Mouse (Mus musculus) MEL (cell line): ENCODE results near the gene Gm19410. TPM values are rescaled to one million over a fixed set of nuclear protein-coding genes. Genes with fewer than 3 reads are reported as not detected.

Experiments
- DNase-seq: peaks from one replicate; pipeline ENCODE4 v3.0.0; 2011; ENCODE audit warnings: low read depth, low spot score
- H3K27ac ChIP-seq: 2 replicates; pipeline ENCODE4 v1.5.1; 2012; ENCODE audit warnings: low read depth, mild to moderate bottlenecking, control low read depth, low read length, moderate library complexity; ENCODE audit not compliant: control insufficient read depth
- H3K27me3 ChIP-seq, 2 experiments: fragments of 150-350 bp in 1 of 2; sonication (generic) in 1 of 2; 2 replicates each; pipeline ENCODE4 v1.6.1; 2012; ENCODE audit warnings: low read length in 2 of 2, mild to moderate bottlenecking in 2 of 2, improper control_type of control experiment in 1 of 2, moderate library complexity in 1 of 2; ENCODE audit not compliant: insufficient read depth in 2 of 2, control insufficient read depth in 1 of 2
- H3K36me3 ChIP-seq, 2 experiments: 2 replicates each; pipeline ENCODE4 v1.6.1; 2012 to 2014; ENCODE audit warnings: low read length in 2 of 2, improper control_type of control experiment in 1 of 2, inconsistent platforms in 1 of 2, mild to moderate bottlenecking in 1 of 2; ENCODE audit not compliant: insufficient read depth in 2 of 2, control insufficient read depth in 1 of 2
- H3K4me1 ChIP-seq, 2 experiments: fragments of 150-350 bp in 1 of 2; sonication (generic) in 1 of 2; 2 replicates each; pipeline ENCODE4 v1.6.1; 2012; ENCODE audit warnings: low read length in 2 of 2, improper control_type of control experiment in 1 of 2, mild to moderate bottlenecking in 1 of 2; ENCODE audit not compliant: insufficient read depth in 2 of 2, control insufficient read depth in 1 of 2
- H3K4me3 ChIP-seq, 2 experiments: fragments of 150-350 bp in 1 of 2; sonication (generic) in 1 of 2; 2 replicates each; pipeline ENCODE4 v1.5.1; 2012; ENCODE audit warnings: low read depth in 2 of 2, low read length in 2 of 2, mild to moderate bottlenecking in 2 of 2, moderate library complexity in 2 of 2, control low read depth in 1 of 2, improper control_type of control experiment in 1 of 2; ENCODE audit not compliant: control insufficient read depth in 1 of 2, insufficient read depth in 1 of 2
- H3K79me2 ChIP-seq: 2 replicates; pipeline ENCODE4 v1.6.1; 2012; ENCODE audit warnings: mild to moderate bottlenecking, low read length, moderate library complexity; ENCODE audit not compliant: control insufficient read depth, poor library complexity, insufficient read depth
- H3K9ac ChIP-seq: 2 replicates; pipeline ENCODE4 v1.6.1; 2012; ENCODE audit warnings: low read depth, mild to moderate bottlenecking, control low read depth, low read length, moderate library complexity; ENCODE audit not compliant: control insufficient read depth, poor library complexity, severe bottlenecking
- H3K9me3 ChIP-seq: fragments of 150-350 bp; sonication (generic); replicated peaks from 2 replicates; pipeline ENCODE4 v1.6.1; 2012; ENCODE audit warnings: mild to moderate bottlenecking, low read length, improper control_type of control experiment, moderate library complexity; ENCODE audit not compliant: insufficient read depth
- JUND ChIP-seq: IDR thresholded peaks from 2 replicates; pipeline ENCODE4 v1.6.1; 2011; ENCODE audit warnings: low read depth, mild to moderate bottlenecking, improper control_type of control experiment, low read length
- NRF1 ChIP-seq: IDR thresholded peaks from 2 replicates; pipeline ENCODE4 v1.6.1; 2014; ENCODE audit warnings: low read depth, mild to moderate bottlenecking, inconsistent platforms, low read length, improper control_type of control experiment, moderate library complexity; ENCODE audit not compliant: poor library complexity, insufficient read depth, severe bottlenecking
- SIN3A ChIP-seq: IDR thresholded peaks from 2 replicates; pipeline ENCODE4 v1.6.1; 2012; ENCODE audit warnings: low read length, improper control_type of control experiment, inconsistent platforms
- USF1 ChIP-seq: IDR thresholded peaks from 2 replicates; pipeline ENCODE4 v1.6.1; 2014; ENCODE audit warnings: low read depth, mild to moderate bottlenecking, inconsistent platforms, low read length, improper control_type of control experiment, moderate library complexity
- polyA plus RNA-seq, 2 experiments: library from polyadenylated mRNA; stranded (reverse) in 1 of 2; unstranded in 1 of 2; fragments of >175 nt in 1 of 2; fragments of >200 nt in 1 of 2; gene quantifications; 2 replicates each; pipeline versions ENCODE4 v1.2.1 to v1.2.4; 2012; ENCODE audit warnings: low replicate concordance in 2 of 2, low read depth in 1 of 2; ENCODE audit not compliant: insufficient read length in 2 of 2, insufficient read depth in 1 of 2, missing spikeins in 1 of 2
- total RNA-seq: library from RNA; depleted of rRNA; stranded (reverse); fragments of 300-350 nt; gene quantifications from 2 replicates; pipeline ENCODE4 v1.2.3, GENCODE M21; 2012

The Gm19410 gene
- total and polyA plus RNA-seq, 3 experiments, result not detected

- Histone ChIP-seq H3K36me3 (no peaks in the 10 kb centered on the region), H3K79me2 (no peaks in the 10 kb centered on the region), H3K9ac (no peak overlapping the region), H3K4me3 (no peak overlapping the region), H3K27me3 (no peaks in the 10 kb centered on the region), H3K27ac (no peak overlapping the region), H3K9me3 (no peaks in the 10 kb centered on the region), H3K4me1 (no peaks in the 10 kb centered on the region)
- TF ChIP-seq NRF1 (no peak), USF1 (no peak), JUND (no peak), SIN3A (no peak)
- no peak for DNase-seq
These were observed 7.9 kb downstream of the Gm19410 start for GRCm38 (mm10) chr8:35773508-35773907.
